Mouse (Mus musculus) neutrophil, adult 5-6 weeks (primary cell): ENCODE results near the gene Ctsz. TPM values are rescaled to one million over a fixed set of nuclear protein-coding genes. Genes with fewer than 3 reads are reported as not detected.

Experiments used
- ATAC-seq: fragments of 151-379, 151-347 bp; 2 replicates; pipeline ENCODE4 v1.8.0; 2017; ENCODE audit warnings: mild to moderate bottlenecking, moderate TSS enrichment; ENCODE audit not compliant: insufficient number of reproducible peaks, poor library complexity, low FRiP score, severe bottlenecking; ENCODE audit errors: extremely low read depth
- total RNA-seq: library from RNA; stranded (forward); fragments of 200-1000 nt; gene quantifications from 2 replicates; pipeline ENCODE4 v1.2.3, GENCODE M21; 2017

Ctsz gene
- total RNA-seq, 1 experiment from 2014 or later: 194 TPM

DNA sequence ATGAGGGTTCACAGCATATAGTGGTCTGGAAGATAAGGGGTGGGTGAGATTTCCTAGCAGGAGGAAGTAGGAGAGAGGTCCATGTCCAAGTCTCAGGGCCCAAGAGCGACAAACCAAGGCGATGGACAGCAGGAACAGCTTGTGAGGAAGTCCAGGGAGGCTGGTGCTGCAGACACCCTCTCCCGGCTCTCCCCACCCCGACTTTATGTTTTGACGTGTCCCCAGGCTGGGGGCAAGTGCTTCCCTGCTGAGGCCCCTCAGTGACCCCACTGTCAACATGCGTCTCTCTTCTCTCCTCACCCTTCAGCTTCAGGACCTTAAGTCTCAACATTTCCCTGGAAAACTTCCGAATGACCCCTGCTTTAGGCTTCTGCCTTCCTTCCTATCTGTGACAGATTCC, 25.7 kb downstream of the Ctsz start:
- no peak for ATAC-seq

DNA sequence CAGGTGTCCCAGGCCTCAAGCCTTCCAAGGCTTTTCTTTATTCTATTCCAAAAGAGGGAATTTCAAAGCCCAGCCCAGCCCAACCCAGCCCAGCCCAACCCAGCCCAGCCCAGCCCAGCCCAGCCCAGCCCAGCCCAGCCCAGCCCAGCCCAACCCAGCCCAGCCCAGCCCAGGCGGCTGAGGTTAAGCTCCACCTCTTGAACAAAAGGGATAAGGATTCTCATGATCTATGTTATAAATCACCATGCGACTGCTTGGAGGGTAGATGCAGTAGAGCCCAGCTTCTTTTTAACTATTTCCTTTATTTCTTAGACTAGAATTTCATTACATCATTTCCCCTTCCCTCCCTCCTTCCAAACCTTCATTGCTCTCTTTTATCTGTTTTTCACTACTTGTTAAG, 28.6 kb downstream of the Ctsz start:
- ATAC-seq: no peak

DNA sequence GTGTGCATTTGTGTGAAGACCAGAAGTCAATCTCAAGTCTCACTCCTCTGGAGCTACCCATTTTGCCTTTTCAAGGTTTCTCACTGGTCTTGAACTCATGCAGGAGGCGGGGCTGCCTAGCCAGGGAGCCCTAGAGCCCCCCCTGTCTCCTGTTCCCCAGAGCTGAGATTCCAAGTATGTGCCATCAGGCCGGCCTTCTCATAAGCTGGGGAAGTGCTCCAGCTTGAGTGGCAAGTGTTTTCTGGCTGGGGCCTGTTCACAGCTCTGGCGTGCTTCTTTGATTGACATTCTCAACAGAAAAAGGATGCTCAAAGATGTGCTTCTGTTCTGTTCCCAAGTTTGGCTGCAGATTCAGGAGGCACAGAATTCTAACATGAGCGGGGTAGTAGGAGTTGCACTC, 38.4 kb downstream of the Ctsz start:
- no peak for ATAC-seq

DNA sequence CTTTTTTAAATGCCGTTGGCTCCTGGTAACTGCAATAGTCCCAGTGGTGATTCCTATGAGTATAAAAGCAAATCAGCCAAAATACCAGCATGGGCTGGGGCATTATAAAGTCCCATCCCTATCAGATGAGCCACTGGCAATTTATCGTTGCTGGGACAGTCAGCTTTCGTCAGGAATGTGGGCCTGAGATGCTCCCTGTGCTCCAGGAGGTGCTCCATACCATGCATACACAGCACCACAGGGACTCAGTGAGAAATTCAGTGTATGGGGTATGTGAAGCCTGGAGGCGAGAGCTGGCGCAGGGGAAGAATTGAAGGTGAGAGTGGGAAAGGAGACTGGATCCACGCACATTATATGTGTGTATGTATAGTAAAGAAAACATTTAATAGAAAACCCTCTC, 41.0 kb downstream of the Ctsz start:
- no peak for ATAC-seq

DNA sequence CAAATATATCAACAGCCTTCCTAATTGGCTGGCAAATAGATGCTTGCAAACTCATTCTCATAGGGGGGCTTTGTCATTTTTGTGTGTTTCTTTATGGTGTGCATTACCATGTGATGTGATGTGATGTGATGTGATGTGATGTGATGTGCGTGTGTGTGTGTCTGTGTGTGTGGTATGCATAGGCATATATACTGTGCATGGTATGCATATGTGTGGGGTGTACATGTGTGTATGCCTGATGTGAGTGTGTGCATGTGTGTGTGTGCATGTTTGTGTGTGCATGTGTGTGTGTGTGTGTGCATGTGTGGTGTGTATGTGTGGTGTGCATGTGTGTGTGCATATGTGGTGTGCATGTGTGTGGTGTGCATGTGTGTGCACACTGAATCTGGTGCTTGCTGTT, 41.8 kb downstream of the Ctsz start:
- no peak for ATAC-seq

DNA sequence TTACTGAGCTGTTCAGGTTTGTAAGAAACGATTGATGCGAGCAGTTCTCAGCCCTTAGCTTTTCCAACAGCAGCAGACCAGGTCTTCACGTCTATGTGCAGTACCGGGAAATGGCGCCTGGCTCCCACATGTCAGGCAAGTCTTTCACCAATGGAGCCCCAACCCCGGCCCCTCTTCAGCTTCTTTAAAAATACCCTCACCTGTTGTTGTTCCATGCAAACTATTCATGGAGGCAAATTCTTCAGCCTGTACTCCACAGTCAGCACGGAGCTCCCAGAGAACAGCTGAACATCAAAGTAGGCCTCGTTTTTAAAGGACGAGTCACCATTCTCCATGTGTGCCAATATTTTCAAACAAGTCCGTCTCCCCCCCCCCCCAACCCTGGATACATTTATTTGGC, 42.2 kb downstream of the Ctsz start:
- no peak for ATAC-seq

DNA sequence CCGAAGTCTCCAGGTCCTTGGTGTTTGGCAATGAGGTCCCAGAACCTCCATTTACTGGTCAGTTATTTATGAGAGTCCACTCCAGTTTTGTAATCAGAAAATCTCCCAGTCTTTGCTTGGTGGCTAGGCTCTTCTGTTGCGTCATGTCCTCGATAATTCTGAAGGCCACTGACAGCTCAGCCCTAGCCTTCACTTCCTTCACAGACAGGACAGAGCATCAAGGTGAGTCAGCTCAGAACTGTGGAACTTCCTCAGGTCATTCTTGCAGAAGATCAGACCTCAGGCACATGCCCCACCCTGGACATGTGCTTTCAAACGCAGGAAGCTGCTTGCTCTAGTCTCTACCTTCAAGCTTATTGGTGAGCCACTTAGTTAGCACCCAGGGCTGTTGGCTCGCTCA, 45.5 kb downstream of the Ctsz start:
- no peak for ATAC-seq

DNA sequence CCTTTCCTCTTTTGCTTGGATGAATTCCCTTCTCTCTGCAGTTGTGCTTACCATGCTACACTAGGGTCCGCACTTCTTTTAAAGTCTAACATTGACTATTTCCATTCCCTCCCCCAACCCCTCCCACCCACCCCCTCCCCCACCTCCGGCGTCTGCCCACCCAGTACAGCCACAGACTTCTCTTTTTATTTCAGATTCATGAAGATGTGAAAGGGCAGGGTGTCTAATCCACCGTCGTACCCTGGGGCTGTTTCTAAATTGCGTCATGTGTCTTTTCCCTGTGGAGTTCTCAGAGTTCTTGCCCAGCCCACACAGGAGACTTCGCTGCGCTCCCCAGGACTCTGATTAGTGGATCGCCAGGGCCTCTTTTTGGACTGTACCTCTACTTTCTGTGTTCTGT, 46.3 kb downstream of the Ctsz start:
- ATAC-seq: no peak

DNA sequence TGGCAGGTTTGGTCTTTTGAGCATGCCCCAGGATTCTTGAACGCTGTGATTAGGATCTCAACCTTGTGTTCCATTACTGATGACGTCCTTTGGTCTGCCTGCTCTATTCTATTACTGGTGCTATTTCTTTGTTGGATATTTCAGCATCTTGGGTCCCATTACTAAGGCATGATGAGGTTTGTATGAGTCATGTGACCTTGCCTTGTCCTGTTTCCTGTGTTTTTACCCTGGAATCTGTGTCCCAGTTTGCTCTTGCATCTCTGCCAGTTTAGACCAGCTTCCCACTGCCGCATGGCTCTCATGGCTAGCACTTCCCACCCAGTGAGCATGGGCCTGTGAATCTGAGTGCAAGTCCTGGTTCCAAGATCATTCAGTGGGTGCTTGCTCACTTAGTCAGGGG, 46.9 kb downstream of the Ctsz start:
- no peak for ATAC-seq

DNA sequence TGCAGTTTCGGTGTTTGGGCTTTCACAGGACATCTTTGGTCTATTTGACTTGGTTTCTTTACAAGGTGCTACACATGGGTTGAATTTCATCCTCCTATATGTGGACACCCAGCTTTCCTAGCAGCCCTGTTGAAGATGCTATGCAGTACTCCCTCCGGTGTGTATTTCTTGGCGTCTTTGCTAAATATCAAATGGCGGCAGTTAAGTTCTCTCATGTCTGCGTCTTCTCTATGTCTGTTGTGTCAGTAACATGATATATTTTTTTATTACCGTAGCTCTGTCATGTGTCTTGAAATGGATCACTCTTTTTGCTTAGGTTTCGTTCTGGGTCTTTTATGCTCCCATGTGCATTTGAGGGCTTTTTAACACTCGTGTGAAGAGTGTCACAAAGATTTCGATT, 57.8 kb downstream of the Ctsz start:
- no peak for ATAC-seq

Other genes with a start within 250 kb of the Ctsz start
- 285 and 293 TPM in 2 replicates for gene Gnas, start 154.7 kb downstream of the Ctsz start, total RNA-seq
- gene Gm20721, start 92.3 kb downstream of the Ctsz start, total RNA-seq: 7.2 and 7.9 TPM in 2 replicates
- 41.5 and 43.4 TPM in 2 replicates for gene Nelfcd, start 23.2 kb downstream of the Ctsz start, total RNA-seq
- gene Tubb1, start 11.7 kb upstream of the Ctsz start, total RNA-seq: 61.8 and 71.5 TPM in 2 replicates
- gene Atp5e, start 25.1 kb upstream of the Ctsz start, total RNA-seq: 208 and 251 TPM in 2 replicates
- 77.4 and 85.8 TPM in 2 replicates for gene Prelid3b, start 34.0 kb upstream of the Ctsz start, total RNA-seq
- 55.4 and 55.9 TPM in 2 replicates for gene Zfp831, start 204.5 kb upstream of the Ctsz start, total RNA-seq